Mouse (Mus musculus): Measurements from ENCODE around the gene Tsc22d1.
A peak's percentile ranks its signal among the peaks of the same experiment; 100 is the strongest.

The Tsc22d1 gene

GRCm38 (mm10) chr14:76448987-76449386 lies 34.2 kb downstream of the Tsc22d1 start:
- DNase-seq (ENCODE audit: low spot score), result no peak

GRCm38 (mm10) chr14:76451011-76451410 lies 36.2 kb downstream of the Tsc22d1 start:
- DNase-seq (ENCODE audit: low spot score), result no peak

GRCm38 (mm10) chr14:76452751-76453360 lies 38.1 kb downstream of the Tsc22d1 start:
- no peak for DNase-seq (ENCODE audit: low spot score)

GRCm38 (mm10) chr14:76454673-76455072 lies 39.9 kb downstream of the Tsc22d1 start:
- DNase-seq (ENCODE audit: low spot score), result no peak

- DNase-seq (ENCODE audit: low spot score), result no peak
Measured at GRCm38 (mm10) chr14:76455159-76455558, 40.4 kb downstream of the Tsc22d1 start.

- DNase-seq (ENCODE audit: low spot score), result no peak
Measured at GRCm38 (mm10) chr14:76457696-76458095, 42.9 kb downstream of the Tsc22d1 start.

- DNase-seq (ENCODE audit: low spot score), result no peak
Measured at GRCm38 (mm10) chr14:76460181-76460580, 45.4 kb downstream of the Tsc22d1 start.

GRCm38 (mm10) chr14:76461182-76461775 lies 46.5 kb downstream of the Tsc22d1 start:
- no peak for DNase-seq (ENCODE audit: low spot score)

- DNase-seq (ENCODE audit: low spot score), result no peak
Measured at GRCm38 (mm10) chr14:76463414-76464098, 48.8 kb downstream of the Tsc22d1 start.

GRCm38 (mm10) chr14:76464967-76465366 lies 50.2 kb downstream of the Tsc22d1 start:
- DNase-seq (ENCODE audit: low spot score), result no peak

GRCm38 (mm10) chr14:76466641-76467323 lies 52.0 kb downstream of the Tsc22d1 start:
- DNase-seq (ENCODE audit: low spot score), result peak; percentile 52

GRCm38 (mm10) chr14:76467932-76468331 lies 53.2 kb downstream of the Tsc22d1 start:
- no peak for DNase-seq (ENCODE audit: low spot score)

- DNase-seq (ENCODE audit: low spot score), result no peak
Measured at GRCm38 (mm10) chr14:76471301-76471700, 56.5 kb downstream of the Tsc22d1 start.

GRCm38 (mm10) chr14:76472487-76472886 lies 57.7 kb downstream of the Tsc22d1 start:
- no peak for DNase-seq (ENCODE audit: low spot score)

GRCm38 (mm10) chr14:76473404-76473803 lies 58.6 kb downstream of the Tsc22d1 start:
- DNase-seq (ENCODE audit: low spot score), result no peak

GRCm38 (mm10) chr14:76474165-76474564 lies 59.4 kb downstream of the Tsc22d1 start:
- no peak for DNase-seq (ENCODE audit: low spot score)

GRCm38 (mm10) chr14:76476770-76477169 lies 62.0 kb downstream of the Tsc22d1 start:
- DNase-seq (ENCODE audit: low spot score), result no peak

GRCm38 (mm10) chr14:76478076-76478475 lies 63.3 kb downstream of the Tsc22d1 start:
- no peak for DNase-seq (ENCODE audit: low spot score)

GRCm38 (mm10) chr14:76478616-76479015 lies 63.9 kb downstream of the Tsc22d1 start:
- DNase-seq (ENCODE audit: low spot score), result no peak

GRCm38 (mm10) chr14:76479867-76480266 lies 65.1 kb downstream of the Tsc22d1 start:
- DNase-seq (ENCODE audit: low spot score), result no peak

GRCm38 (mm10) chr14:76480507-76480906 lies 65.7 kb downstream of the Tsc22d1 start:
- no peak for DNase-seq (ENCODE audit: low spot score)

- no peak for DNase-seq (ENCODE audit: low spot score)
Measured at GRCm38 (mm10) chr14:76483701-76484100, 68.9 kb downstream of the Tsc22d1 start.

- DNase-seq (ENCODE audit: low spot score), result no peak
Measured at GRCm38 (mm10) chr14:76487609-76488008, 72.8 kb downstream of the Tsc22d1 start.
